Mouse (Mus musculus) Patski (cell line): ENCODE data around the gene Dcbld2. TPM values are rescaled to one million over a fixed set of nuclear protein-coding genes. Genes with fewer than 3 reads are reported as not detected.

Experiments used
- ATAC-seq: fragments of 100-300 bp; one replicate; pipeline ENCODE4 v1.8.0; 2021
- CTCF ChIA-PET: fragments of 350-600 bp; sonication (Branson Sonifier 250); formaldehyde crosslinking; loops from one replicate; lab custom pipeline; 2022; ENCODE audit warnings: inconsistent platforms; lab: Charles Lee
- POLR2A ChIA-PET: fragments of 350-600 bp; sonication (Branson Sonifier 250); formaldehyde crosslinking; loops from one replicate; lab custom pipeline; 2022; ENCODE audit warnings: antibody characterized with exemption, inconsistent platforms; lab: Charles Lee
- DNase-seq: peaks from one replicate; pipeline ENCODE4 v3.0.0-alpha.2; 2011; ENCODE audit warnings: low read depth, low spot score
- H3K27me3 ChIP-seq: fragments of 371-371 bp; one replicate; pipeline ENCODE4 v1.5.1; 2021
- CTCF ChIP-seq: fragments of 100-300 bp; IDR thresholded peaks from one replicate; pipeline ENCODE4 v1.5.1; 2021
- in situ Hi-C: fragments of 300-500 bp; cut with MboI; formaldehyde crosslinking; loops from 3 replicates; pipeline ENCODE4 v1.11.1; 2018; ENCODE audit warnings: low pct_unique_long_range_greater_than_20kb, mixed read lengths
- polyA plus RNA-seq: library from polyadenylated mRNA; unstranded; gene quantifications from one replicate; pipeline ENCODE4 v1.2.3, GENCODE M21; 2021

The Dcbld2 gene
- polyA plus RNA-seq = 43.3 TPM

DNA sequence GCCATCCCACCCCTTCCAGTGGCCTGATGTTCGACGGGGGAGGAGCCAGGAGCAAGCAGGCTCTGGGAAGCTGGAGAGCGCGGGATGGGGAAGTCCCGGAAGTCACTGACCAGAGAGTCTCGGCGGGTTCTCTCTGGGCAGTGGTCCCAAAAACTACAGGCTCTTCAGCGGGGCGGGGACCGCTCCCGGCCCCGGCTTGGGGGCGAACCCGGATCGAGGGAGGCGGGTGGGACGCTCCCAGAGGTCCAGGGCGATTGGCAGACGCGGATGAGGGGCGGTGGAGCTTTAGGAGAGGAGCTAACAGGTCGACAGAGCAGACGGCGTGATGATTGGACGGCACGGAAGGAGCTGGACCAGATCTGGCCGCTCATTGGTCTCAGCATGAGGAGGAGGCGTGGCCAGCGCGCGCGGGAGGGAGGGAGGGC is at the start of gene Dcbld2:
TSS of gene Dcbld2 (plus strand) at position 382 of the 425 bp plus-strand sequence.
- H3K27me3 ChIP-seq = no peaks in the 10 kb centered on the region
- DNase-seq (peak; percentile 88), ATAC-seq (peak; percentile 99)
- no peak for TF ChIP-seq CTCF
- in situ Hi-C loops = no loop called here
- CTCF ChIA-PET = interaction anchor here (1.2 kb wide), 1 partner anchor 19 kb away, joined by 3 read pairs; no protein-coding TSS in a partner anchor
- POLR2A ChIA-PET = no interaction called here

GRCm38 (mm10) chr16:58377170-58377569 is 31.1 kb upstream of the Dcbld2 start:
- in situ Hi-C loops = no loop called here
- CTCF ChIA-PET = no interaction called here
- H3K27me3 ChIP-seq = no peaks in the 10 kb centered on the region
- DNase-seq (no peak), ATAC-seq (no peak)
- POLR2A ChIA-PET = no interaction called here
- TF ChIP-seq CTCF = no peak

- ATAC-seq = no peak
- no peak for TF ChIP-seq CTCF
- in situ Hi-C loops = no loop called here
- POLR2A ChIA-PET = no interaction called here
- no peaks in the 10 kb centered on the region for H3K27me3 ChIP-seq
- no peak for DNase-seq
- CTCF ChIA-PET = no interaction called here
Observed at GRCm38 (mm10) chr16:58377756-58378503, 30.3 kb upstream of the Dcbld2 start.

DNA sequence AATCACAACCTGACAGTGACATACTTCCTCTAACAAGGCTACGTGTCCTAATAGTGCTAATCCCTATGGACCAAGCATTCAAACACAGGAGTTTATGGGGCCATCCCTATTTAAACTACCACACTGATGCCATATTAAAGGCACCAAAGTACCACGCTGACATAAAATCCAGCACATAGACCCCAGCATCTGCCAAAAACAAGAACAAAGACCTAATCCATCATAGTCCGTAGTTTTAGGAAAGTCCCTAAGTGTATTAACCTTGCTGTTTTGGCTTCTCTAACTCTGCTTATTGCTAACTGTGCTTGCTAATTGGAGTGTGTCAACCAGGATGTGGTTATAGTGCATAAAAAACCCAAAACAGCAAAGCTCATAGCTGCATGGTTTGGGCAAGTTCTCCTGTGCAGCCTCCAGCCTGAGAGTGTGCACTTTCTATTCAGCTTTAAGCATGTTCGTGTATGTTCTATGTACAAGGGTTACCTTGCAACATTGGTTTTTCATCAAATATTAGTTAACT is 21.9 kb upstream of the Dcbld2 start:
- TF ChIP-seq CTCF = no peak
- DNase-seq (no peak), ATAC-seq (peak; percentile 33)
- ChIA-PET POLR2A (no interaction called here), CTCF (no interaction called here)
- in situ Hi-C loops = no loop called here
- no peaks in the 10 kb centered on the region for H3K27me3 ChIP-seq

DNA sequence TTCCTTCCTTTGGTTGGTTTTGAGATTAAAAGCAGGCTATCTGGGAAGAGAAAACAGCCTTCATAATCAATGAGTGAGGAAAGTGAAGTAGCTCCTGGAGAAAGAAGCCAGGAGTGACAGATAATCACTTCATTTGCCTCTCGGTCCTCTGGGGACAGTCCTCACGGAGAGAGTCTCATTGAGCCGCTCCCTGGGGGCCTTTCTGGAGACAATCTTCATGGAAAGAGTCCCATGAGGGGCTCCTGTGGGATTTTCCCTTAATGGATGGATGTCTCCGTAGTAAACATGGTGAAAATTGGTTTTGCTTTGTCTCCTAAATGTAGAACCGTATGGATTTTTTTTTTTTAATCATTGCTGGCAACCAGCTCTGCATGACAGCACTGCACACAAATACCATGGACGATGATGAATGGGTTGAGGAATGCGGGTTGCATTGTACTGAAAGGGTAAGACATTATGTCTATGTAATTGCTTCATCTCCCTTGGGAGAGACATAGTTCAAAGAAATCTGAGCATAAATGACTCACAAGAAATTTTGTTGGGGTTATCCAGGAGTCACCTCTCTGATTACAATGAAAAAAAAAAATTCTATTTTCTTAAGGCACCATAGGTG is 19.0 kb upstream of the Dcbld2 start:
- in situ Hi-C loops = no loop called here
- no peak for TF ChIP-seq CTCF
- ATAC-seq (peak; percentile 91), DNase-seq (peak; percentile 61)
- no peaks in the 10 kb centered on the region for H3K27me3 ChIP-seq
- POLR2A ChIA-PET = no interaction called here
- CTCF ChIA-PET = interaction anchor here (1.3 to 1.8 kb wide), 2 partner anchors 17 to 58 kb away, joined by 3 to 5 read pairs; no protein-coding TSS in a partner anchor

GRCm38 (mm10) chr16:58393036-58393435 is 15.2 kb upstream of the Dcbld2 start:
- ATAC-seq = no peak
- no peak for DNase-seq
- in situ Hi-C loops = no loop called here
- POLR2A ChIA-PET = no interaction called here
- no peaks in the 10 kb centered on the region for H3K27me3 ChIP-seq
- CTCF ChIA-PET = interaction anchor here (1.2 kb wide), 1 partner anchor 12 kb away, joined by 3 read pairs; no protein-coding TSS in a partner anchor
- no peak for TF ChIP-seq CTCF

DNA sequence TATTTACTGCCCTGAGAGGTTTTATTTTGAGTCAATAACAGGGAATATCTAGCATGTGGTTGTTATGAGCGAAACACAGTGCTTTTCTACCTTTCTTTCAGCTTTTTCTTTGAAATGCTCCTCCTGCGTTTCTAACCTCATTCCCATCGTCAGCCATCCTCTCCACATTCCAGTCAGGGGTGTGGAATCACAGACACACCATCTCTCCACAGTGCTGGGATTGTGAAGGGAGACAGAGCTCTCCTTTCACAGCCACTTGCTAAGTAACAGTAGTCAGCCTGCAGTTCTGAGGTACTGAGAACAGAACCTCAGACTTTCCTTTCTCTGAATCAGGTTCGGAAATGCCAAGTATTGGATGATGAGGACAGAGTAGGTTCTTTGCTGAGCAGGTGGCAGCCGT is 14.1 kb upstream of the Dcbld2 start:
- ChIA-PET CTCF (no interaction called here), POLR2A (interaction anchor here (1.5 kb wide), 1 partner anchor 12 kb away, joined by 3 read pairs; no protein-coding TSS in a partner anchor)
- DNase-seq = no peak
- no peaks in the 10 kb centered on the region for H3K27me3 ChIP-seq
- in situ Hi-C loops = no loop called here
- TF ChIP-seq CTCF = no peak
- no peak for ATAC-seq

DNA sequence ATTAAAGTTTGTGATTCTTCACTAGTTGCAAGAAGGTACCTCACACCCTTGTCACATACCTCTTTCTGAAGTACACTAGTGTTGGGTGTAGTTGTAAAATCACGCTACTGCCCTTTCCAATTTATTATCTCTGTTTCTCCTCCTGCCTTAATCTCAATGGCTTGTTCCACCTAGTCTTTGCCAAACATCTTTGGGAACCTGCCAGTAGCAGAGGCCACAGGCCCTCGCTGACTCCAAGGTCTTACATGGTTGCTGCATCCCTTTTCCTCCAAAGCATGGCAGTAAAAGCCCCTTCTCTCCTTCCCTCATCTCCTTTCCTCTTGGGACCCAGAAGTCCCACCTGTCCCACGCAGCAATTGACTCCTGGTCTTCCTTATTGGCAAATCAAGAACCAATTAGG is 9.6 kb upstream of the Dcbld2 start:
- no peak for TF ChIP-seq CTCF
- ChIA-PET POLR2A (no interaction called here), CTCF (no interaction called here)
- H3K27me3 ChIP-seq = peaks cover 15% of the 10 kb centered on the region
- in situ Hi-C loops = no loop called here
- ATAC-seq = no peak
- no peak for DNase-seq

DNA sequence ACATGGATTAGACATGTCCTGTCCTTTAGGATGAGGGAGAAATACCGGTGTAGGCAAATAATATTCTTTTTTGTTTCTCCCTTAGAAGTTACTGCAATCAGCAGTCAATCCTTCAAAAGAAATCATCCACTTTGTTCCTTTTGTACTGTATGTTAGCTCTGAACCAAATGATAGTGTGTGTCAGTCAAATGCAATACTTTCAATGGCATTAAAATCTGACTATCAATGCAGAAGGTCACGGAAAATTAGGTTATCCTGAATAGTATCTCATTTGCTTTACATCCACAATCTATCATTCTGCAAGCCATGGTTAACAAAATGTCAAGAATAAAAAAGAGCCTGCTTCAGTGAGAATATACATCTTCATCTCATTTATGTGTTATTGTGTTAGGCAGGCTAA is 7.2 kb upstream of the Dcbld2 start:
- no peak for TF ChIP-seq CTCF
- in situ Hi-C loops = no loop called here
- DNase-seq (no peak), ATAC-seq (no peak)
- POLR2A ChIA-PET = no interaction called here
- H3K27me3 ChIP-seq = peaks cover 15% of the 10 kb centered on the region
- CTCF ChIA-PET = no interaction called here

- ATAC-seq = no peak
- CTCF ChIA-PET = interaction anchor here (0.7 kb wide), 1 partner anchor 12 kb away, joined by 3 read pairs; no protein-coding TSS in a partner anchor
- POLR2A ChIA-PET = no interaction called here
- TF ChIP-seq CTCF = no peak
- no peak for DNase-seq
- in situ Hi-C loops = no loop called here
- H3K27me3 ChIP-seq = peaks cover 15% of the 10 kb centered on the region
Observed at GRCm38 (mm10) chr16:58404665-58405064, 3.6 kb upstream of the Dcbld2 start.

DNA sequence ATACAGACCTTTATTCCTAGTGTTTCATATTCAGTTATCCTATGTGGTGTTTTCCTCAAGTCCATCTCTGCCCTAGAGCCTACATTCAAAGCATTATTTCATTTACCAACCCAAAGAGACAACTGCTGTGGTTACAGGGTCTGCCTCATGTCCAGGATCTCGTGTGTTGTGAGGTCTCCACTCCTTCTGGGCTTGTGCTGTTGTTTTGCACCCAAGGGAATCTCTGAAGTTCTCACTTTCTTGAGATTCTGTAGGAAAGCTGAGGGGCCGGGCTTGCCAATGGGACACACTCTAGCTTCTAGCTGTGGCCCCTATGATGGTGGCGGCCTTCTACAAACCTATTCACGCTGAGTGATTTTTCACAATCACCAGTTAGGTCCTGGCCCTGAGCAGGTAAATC is 3.0 kb upstream of the Dcbld2 start:
- H3K27me3 ChIP-seq = peaks cover 10% of the 10 kb centered on the region

More for the DNA sequence above, 3.0 kb upstream of the Dcbld2 start:
- POLR2A ChIA-PET = interaction anchor here (0.6 kb wide), 1 partner anchor 1442 kb away, joined by 3 read pairs; no protein-coding TSS in a partner anchor
- TF ChIP-seq CTCF = no peak
- DNase-seq (no peak), ATAC-seq (no peak)
- CTCF ChIA-PET = interaction anchor here (0.7 to 1.5 kb wide), 3 partner anchors 9 to 15 kb away, joined by 3 to 6 read pairs (median 5); no protein-coding TSS in a partner anchor
- in situ Hi-C loops = no loop called here
